ENCODE assay signal across 12 mouse cellular contexts in the genomic region with DNA sequence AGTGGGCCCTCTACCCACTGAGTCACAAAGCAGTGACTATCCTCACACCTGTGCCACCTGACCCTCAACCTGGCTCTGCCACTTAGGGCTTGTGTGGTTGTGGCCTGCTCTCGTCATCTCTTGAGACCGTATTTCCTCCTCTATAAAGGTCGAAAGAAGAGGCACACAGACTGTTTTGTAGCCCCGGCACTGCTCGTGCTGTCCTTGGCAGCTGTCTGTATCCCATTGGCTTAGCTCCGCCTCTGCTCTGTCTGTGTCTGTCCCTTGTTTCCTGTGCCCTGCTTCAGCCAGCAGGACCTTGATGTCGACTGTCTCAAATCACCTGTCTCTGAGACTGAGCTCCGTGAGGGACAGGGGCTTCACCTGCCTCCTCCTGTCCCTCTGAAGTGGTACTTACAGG. TPM values are rescaled to one million over a fixed set of nuclear protein-coding genes. Genes with fewer than 3 reads are reported as not detected.
A peak's percentile ranks its signal among the peaks of the same experiment; 100 is the strongest.
DNase-seq lines count a peak whose midpoint lies in the region; ATAC-seq and TF ChIP-seq lines count a peak whose summit lies in the region.
"Had no signal": no experiment of that assay in that cellular context is flagged by ENCODE, and none has a peak within 500 bp of the region (broad histone marks: within the 10 kb centered on the region; RNA-seq: fewer than 3 reads in every experiment).

No protein-coding gene starts in this region.

- WGBS in forebrain, embryonic 12.5 days: 69% methylated on average over 8 of the region's 8 CpGs
- WGBS in forebrain, embryonic 16.5 days: 63% methylated on average over 8 of the region's 8 CpGs
- WGBS in lung, embryonic 14.5 days: 55% methylated on average over 8 of the region's 8 CpGs
- WGBS in limb, embryonic 12.5 days: 54% methylated on average over 8 of the region's 8 CpGs

- H3K36me3 ChIP-seq in forebrain, embryonic 12.5 days (replicated peaks): peaks cover 41% of the 10 kb centered on the region
- H3K36me3 ChIP-seq in forebrain, embryonic 16.5 days (ENCODE audit: control insufficient read depth, insufficient read depth): no peaks in the 10 kb centered on the region
- peaks cover 56% of the 10 kb centered on the region for H3K36me3 ChIP-seq in lung, embryonic 14.5 days (ENCODE audit: insufficient read depth)
- H3K36me3 ChIP-seq in limb, embryonic 12.5 days: peaks cover 78% of the 10 kb centered on the region

- no peaks in the 10 kb centered on the region for H3K9me3 ChIP-seq in forebrain, embryonic 12.5 days
- H3K9me3 ChIP-seq in forebrain, embryonic 16.5 days (ENCODE audit: control insufficient read depth, low read length): no peaks in the 10 kb centered on the region
- no peaks in the 10 kb centered on the region for H3K9me3 ChIP-seq in lung, embryonic 14.5 days (ENCODE audit: low read depth, low read length)
- H3K9me3 ChIP-seq in limb, embryonic 12.5 days: no peaks in the 10 kb centered on the region
- H3K9me3 ChIP-seq: liver, embryonic 13.5 days had no signal

- no peak overlapping the region for H3K4me3 ChIP-seq in forebrain, embryonic 12.5 days (replicated peaks)
- H3K4me3 ChIP-seq in forebrain, embryonic 16.5 days (replicated peaks; ENCODE audit: low read length): no peak overlapping the region
- no peak overlapping the region for H3K4me3 ChIP-seq in lung, embryonic 14.5 days (ENCODE audit: low read depth, low read length)
- H3K4me3 ChIP-seq in limb, embryonic 12.5 days (replicated peaks): no peak overlapping the region
- H3K4me3 ChIP-seq: liver, embryonic 13.5 days had no signal

- H3K27ac ChIP-seq in forebrain, embryonic 12.5 days: peak overlapping the region; percentile 9
- no peak overlapping the region for H3K27ac ChIP-seq in forebrain, embryonic 16.5 days (ENCODE audit: low read length)
- H3K27ac ChIP-seq in lung, embryonic 14.5 days (ENCODE audit: low read depth): no peak overlapping the region
- 0 out of 2 replicates have a peak overlapping the region, but pooled peaks have one; percentile 35 for H3K27ac ChIP-seq in limb, embryonic 12.5 days
- H3K27ac ChIP-seq: kidney, postnatal 0 days; liver, embryonic 13.5 days had no signal

- H3K4me2 ChIP-seq in forebrain, embryonic 12.5 days: no peak overlapping the region
- no peak overlapping the region for H3K4me2 ChIP-seq in forebrain, embryonic 16.5 days (ENCODE audit: low read length)
- H3K4me2 ChIP-seq in lung, embryonic 14.5 days: no peak overlapping the region
- no peak overlapping the region for H3K4me2 ChIP-seq in limb, embryonic 12.5 days
- H3K4me2 ChIP-seq: liver, embryonic 13.5 days had no signal

- peaks cover 20% of the 10 kb centered on the region for H3K27me3 ChIP-seq in forebrain, embryonic 12.5 days
- no peaks in the 10 kb centered on the region for H3K27me3 ChIP-seq in forebrain, embryonic 16.5 days (replicated peaks; ENCODE audit: control insufficient read depth, insufficient read depth, low read length)
- H3K27me3 ChIP-seq in lung, embryonic 14.5 days (ENCODE audit: insufficient read depth, low read length): no peaks in the 10 kb centered on the region
- no peaks in the 10 kb centered on the region for H3K27me3 ChIP-seq in limb, embryonic 12.5 days
- H3K27me3 ChIP-seq: liver, embryonic 13.5 days had no signal

- ATAC-seq in forebrain, embryonic 12.5 days (ENCODE audit: low FRiP score): no peak
- ATAC-seq in forebrain, embryonic 16.5 days: no peak
- ATAC-seq in lung, embryonic 14.5 days (ENCODE audit: insufficient read depth): no peak
- ATAC-seq in limb, embryonic 12.5 days (ENCODE audit: insufficient number of reproducible peaks, insufficient read depth, low FRiP score, low TSS enrichment, low read depth): no peak

- H3K4me1 ChIP-seq in forebrain, embryonic 12.5 days: peaks cover 46% of the 10 kb centered on the region
- peaks cover 10% of the 10 kb centered on the region for H3K4me1 ChIP-seq in forebrain, embryonic 16.5 days (replicated peaks; ENCODE audit: control insufficient read depth, insufficient read depth, low read length)
- no peaks in the 10 kb centered on the region for H3K4me1 ChIP-seq in lung, embryonic 14.5 days (ENCODE audit: insufficient read depth)
- H3K4me1 ChIP-seq in limb, embryonic 12.5 days (replicated peaks): peaks cover 41% of the 10 kb centered on the region

- peak; percentile 11 for DNase-seq in lung, embryonic 14.5 days
- DNase-seq in lung, postnatal 14 days: no peak
- peak; percentile 16 for DNase-seq in ES-CJ7 (ENCODE audit: low read depth, low spot score)
- no peak for DNase-seq in cerebellum, adult 18-20 months
- DNase-seq: gastrocnemius, postnatal 14 days; liver, embryonic 13.5 days; lung, postnatal 36 days; thymus, adult 18-20 months had no signal

- no peak for TF ChIP-seq CTCF in lung, embryonic 14.5 days (IDR thresholded peaks at IDR 0.05; ENCODE audit: low read depth)

- H3K9ac ChIP-seq in forebrain, embryonic 12.5 days: no peak overlapping the region
- no peak overlapping the region for H3K9ac ChIP-seq in forebrain, embryonic 16.5 days (replicated peaks; ENCODE audit: low read depth, low read length)
- H3K9ac ChIP-seq in lung, embryonic 14.5 days: no peak overlapping the region
- H3K9ac ChIP-seq in limb, embryonic 12.5 days (replicated peaks): no peak overlapping the region
- H3K9ac ChIP-seq: liver, embryonic 13.5 days had no signal

RNA-seq across cellular contexts. Expression of gene Mrpl37, which starts 40.2 kb away (rescaled TPM):
- polyA plus RNA-seq in forebrain, embryonic 12.5 days (2016; fragmentation: Nextera tagmentation; extraction: Ambion mirVana): 81.5 and 83.2 TPM in 2 replicates
- 74.3 and 90.5 TPM in 2 replicates for polyA plus RNA-seq in forebrain, embryonic 16.5 days (2015; fragmentation: Nextera tagmentation; extraction: Ambion mirVana)
- 106 and 115 TPM in 2 replicates for polyA plus RNA-seq in lung, embryonic 14.5 days (2014; fragmentation: Nextera tagmentation; extraction: Ambion mirVana)
- polyA plus RNA-seq in limb, embryonic 12.5 days (2016; fragmentation: Nextera tagmentation; extraction: Ambion mirVana): 97.8 and 102 TPM in 2 replicates

RNA-seq across cellular contexts. Expression of gene Cyb5rl, which starts 40.3 kb away (rescaled TPM):
- polyA plus RNA-seq in forebrain, embryonic 12.5 days (2016; fragmentation: Nextera tagmentation; extraction: Ambion mirVana): 6.0 and 7.0 TPM in 2 replicates
- polyA plus RNA-seq in forebrain, embryonic 16.5 days (2015; fragmentation: Nextera tagmentation; extraction: Ambion mirVana): 3.3 and 4.0 TPM in 2 replicates
- polyA plus RNA-seq in lung, embryonic 14.5 days (2014; fragmentation: Nextera tagmentation; extraction: Ambion mirVana): 5.3 and 6.7 TPM in 2 replicates
- polyA plus RNA-seq in limb, embryonic 12.5 days (2016; fragmentation: Nextera tagmentation; extraction: Ambion mirVana): 4.6 and 7.1 TPM in 2 replicates

Comparison
In these comparisons a context has a peak if more than half of its experiments do, and no peak if none do; other contexts are left out.
1. H3K27ac ChIP-seq: peak in forebrain, embryonic 12.5 days (single experiment) and limb, embryonic 12.5 days (single experiment); none in forebrain, embryonic 16.5 days (single experiment) and lung, embryonic 14.5 days (single experiment).
2. DNase-seq: peak in lung, embryonic 14.5 days (single experiment) and ES-CJ7 (single experiment); none in lung, postnatal 14 days (single experiment) and cerebellum, adult 18-20 months (0 of 2).